Comparison of ENCODE assay signal across 8 mouse cellular contexts in the genomic region with DNA sequence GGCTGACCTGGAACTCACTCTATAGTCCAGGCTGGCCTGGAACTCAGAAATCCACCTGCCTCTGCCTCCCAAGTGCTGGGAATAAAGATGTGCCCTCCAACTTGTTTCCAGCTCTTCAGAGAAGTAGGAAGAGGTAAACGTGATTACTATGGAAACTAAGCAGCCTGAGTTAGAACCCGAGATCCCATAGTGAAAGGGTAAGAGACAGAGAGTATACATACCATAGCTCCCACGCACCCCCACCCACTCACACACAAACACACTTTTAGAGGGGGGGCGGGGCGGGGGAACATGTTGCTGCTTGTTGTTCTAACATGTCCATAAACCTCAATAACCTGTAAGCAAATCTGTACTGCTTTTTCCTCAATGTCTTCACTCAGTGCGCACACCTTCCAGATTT. TPM values are rescaled to one million over a fixed set of nuclear protein-coding genes. Genes with fewer than 3 reads are reported as not detected.
DNase-seq lines count a peak whose midpoint lies in the region; ATAC-seq and TF ChIP-seq lines count a peak whose summit lies in the region.

No protein-coding gene starts in this region.

- H3K9ac ChIP-seq in kidney, embryonic 16.5 days (replicated peaks; ENCODE audit: low read length) = peak overlapping the region; percentile 99
- peak overlapping the region; percentile 97 for H3K9ac ChIP-seq in embryonic facial prominence, embryonic 12.5 days
- peak overlapping the region; percentile 98 for H3K9ac ChIP-seq in intestine, embryonic 14.5 days (ENCODE audit: low read length)

- H3K27ac ChIP-seq in kidney, embryonic 16.5 days (ENCODE audit: low read length) = no peak overlapping the region
- no peak overlapping the region for H3K27ac ChIP-seq in embryonic facial prominence, embryonic 12.5 days
- no peak overlapping the region for H3K27ac ChIP-seq in intestine, embryonic 14.5 days (ENCODE audit: low read depth)

- TF ChIP-seq POLR2A in myocyte (IDR thresholded peaks at IDR 0.05; ENCODE audit: insufficient read length, low read depth) = no peak

- H3ac ChIP-seq in myocyte (ENCODE audit: control insufficient read depth, insufficient read length) = no peak overlapping the region

- no peaks in the 10 kb centered on the region for H3K36me3 ChIP-seq in kidney, embryonic 16.5 days (ENCODE audit: insufficient read depth, low read length)
- no peaks in the 10 kb centered on the region for H3K36me3 ChIP-seq in embryonic facial prominence, embryonic 12.5 days
- H3K36me3 ChIP-seq in intestine, embryonic 14.5 days (ENCODE audit: control insufficient read depth, insufficient read depth, low read length) = no peaks in the 10 kb centered on the region
- H3K36me3 ChIP-seq in myocyte (ENCODE audit: control insufficient read depth, insufficient read depth) = no peaks in the 10 kb centered on the region

- no peak for ATAC-seq in kidney, embryonic 16.5 days (ENCODE audit: low FRiP score, low TSS enrichment)
- no peak for ATAC-seq in embryonic facial prominence, embryonic 12.5 days (ENCODE audit: insufficient number of reproducible peaks, insufficient read depth, low FRiP score, low TSS enrichment)
- no peak for ATAC-seq in intestine, embryonic 14.5 days (replicated peaks; ENCODE audit: low FRiP score, low TSS enrichment, low read depth)

- peak overlapping the region; percentile 100 for H3K4me3 ChIP-seq in kidney, embryonic 16.5 days (ENCODE audit: low read length)
- peak overlapping the region; percentile 99 for H3K4me3 ChIP-seq in embryonic facial prominence, embryonic 12.5 days
- H3K4me3 ChIP-seq in intestine, embryonic 14.5 days (ENCODE audit: low read depth, low read length) = peak overlapping the region; percentile 100
- peak overlapping the region; percentile 92 for H3K4me3 ChIP-seq in myocyte

- H3K4me2 ChIP-seq in kidney, embryonic 16.5 days (replicated peaks; ENCODE audit: low read depth, low read length) = peak overlapping the region; percentile 78
- H3K4me2 ChIP-seq in embryonic facial prominence, embryonic 12.5 days (replicated peaks) = peak overlapping the region; percentile 72
- H3K4me2 ChIP-seq in intestine, embryonic 14.5 days (ENCODE audit: low read length) = peak overlapping the region; percentile 61
- peak overlapping the region; percentile 78 for H3K4me2 ChIP-seq in myocyte (ENCODE audit: low read depth)

- peaks cover 17% of the 10 kb centered on the region for H3K4me1 ChIP-seq in kidney, embryonic 16.5 days (ENCODE audit: insufficient read depth, low read length)
- peaks cover 14% of the 10 kb centered on the region for H3K4me1 ChIP-seq in embryonic facial prominence, embryonic 12.5 days
- peaks cover 11% of the 10 kb centered on the region; the same call in 1 of the 2 replicates for H3K4me1 ChIP-seq in intestine, embryonic 14.5 days (replicated peaks; ENCODE audit: control insufficient read depth, insufficient read depth, low read length)

- WGBS in kidney, embryonic 16.5 days = 63% methylated on average over 6 of the region's 6 CpGs
- WGBS in embryonic facial prominence, embryonic 12.5 days = 77% methylated on average over 6 of the region's 6 CpGs
- WGBS in intestine, embryonic 14.5 days = 74% methylated on average over 6 of the region's 6 CpGs

- no peaks in the 10 kb centered on the region for H3K9me3 ChIP-seq in kidney, embryonic 16.5 days (ENCODE audit: low read length)
- no peaks in the 10 kb centered on the region for H3K9me3 ChIP-seq in embryonic facial prominence, embryonic 12.5 days
- no peaks in the 10 kb centered on the region for H3K9me3 ChIP-seq in intestine, embryonic 14.5 days (ENCODE audit: control insufficient read depth, low read length)

- H3K79me2 ChIP-seq in myocyte (ENCODE audit: control insufficient read depth, insufficient read depth) = peaks cover 66% of the 10 kb centered on the region

- H3K27me3 ChIP-seq in kidney, embryonic 16.5 days (ENCODE audit: insufficient read depth, low read length) = no peaks in the 10 kb centered on the region
- H3K27me3 ChIP-seq in embryonic facial prominence, embryonic 12.5 days = no peaks in the 10 kb centered on the region
- no peaks in the 10 kb centered on the region for H3K27me3 ChIP-seq in intestine, embryonic 14.5 days (replicated peaks; ENCODE audit: control insufficient read depth, insufficient read depth, low read length)
- no peaks in the 10 kb centered on the region for H3K27me3 ChIP-seq in myocyte (ENCODE audit: control insufficient read depth, insufficient read depth, insufficient read length)

- no peak for DNase-seq in kidney, postnatal 14 days
- DNase-seq in intestine, embryonic 14.5 days (ENCODE audit: low spot score) = no peak
- no peak for DNase-seq in embryo, embryonic 10.5 days (ENCODE audit: low spot score)
- DNase-seq in layer of hippocampus, adult 9-10 months (ENCODE audit: low spot score) = no peak
- no peak for DNase-seq in frontal cortex, postnatal 10 days (ENCODE audit: low spot score in 2 of 2)

TF ChIP-seq in myocyte, 11 proteins besides CTCF, POLR2A, EP300 and RAD21:
- no peak for TF ChIP-seq SRF (IDR thresholded peaks at IDR 0.05; ENCODE audit: control insufficient read depth, insufficient read length, low read depth)
- no peak for TF ChIP-seq MYOD1 (IDR thresholded peaks at IDR 0.05; ENCODE audit: control insufficient read depth in 1 of 3, insufficient read length in 2 of 3, low read depth in 2 of 3)
- no peak for TF ChIP-seq TCF3 (IDR thresholded peaks at IDR 0.05; ENCODE audit: insufficient read length, low read depth)
- TF ChIP-seq REST (IDR thresholded peaks at IDR 0.05; ENCODE audit: insufficient read depth, insufficient read length) = no peak
- no peak for TF ChIP-seq USF1 (IDR thresholded peaks at IDR 0.05; ENCODE audit: low read depth)
- TF ChIP-seq MYOG (IDR thresholded peaks at IDR 0.05; ENCODE audit: control insufficient read depth in 1 of 3, insufficient read depth in 1 of 3, insufficient read length in 2 of 3, low read depth in 2 of 3) = no peak
- no peak for TF ChIP-seq TCF12 (IDR thresholded peaks at IDR 0.05; ENCODE audit: insufficient read depth, poor library complexity, severe bottlenecking)
- TF ChIP-seq POLR2AphosphoS2 (IDR thresholded peaks at IDR 0.05; ENCODE audit: insufficient read length, low read depth) = no peak
- no peak for TF ChIP-seq MAX (IDR thresholded peaks at IDR 0.05; ENCODE audit: low read depth)
- TF ChIP-seq CEBPB (IDR thresholded peaks at IDR 0.05; ENCODE audit: insufficient read depth, poor library complexity, severe bottlenecking) = no peak
- no peak for TF ChIP-seq E2F4 (IDR thresholded peaks at IDR 0.05; ENCODE audit: insufficient read depth)

RNA-seq across cellular contexts. Expression of a gene that starts 2.0 kb away (rescaled TPM):
- polyA plus RNA-seq in kidney, embryonic 16.5 days (2015; fragmentation: Nextera tagmentation; extraction: Ambion mirVana) = 80.9 and 94.4 TPM in 2 replicates
- 99.8 and 103 TPM in 2 replicates for polyA plus RNA-seq in embryonic facial prominence, embryonic 12.5 days (2016; fragmentation: Nextera tagmentation; extraction: Ambion mirVana)
- polyA plus RNA-seq in intestine, embryonic 14.5 days (2014; fragmentation: Nextera tagmentation; extraction: Ambion mirVana) = 83.1 and 90.0 TPM in 2 replicates
- polyA plus RNA-seq in myocyte (2012; fragmentation: generic; extraction: Trizol) = 45.6 TPM

RNA-seq across cellular contexts. Expression of a gene that starts 37.1 kb away (rescaled TPM):
- polyA plus RNA-seq in kidney, embryonic 16.5 days (2015; fragmentation: Nextera tagmentation; extraction: Ambion mirVana) = 56.5 and 59.8 TPM in 2 replicates
- polyA plus RNA-seq in embryonic facial prominence, embryonic 12.5 days (2016; fragmentation: Nextera tagmentation; extraction: Ambion mirVana) = 45.0 and 51.4 TPM in 2 replicates
- 52.1 and 55.5 TPM in 2 replicates for polyA plus RNA-seq in intestine, embryonic 14.5 days (2014; fragmentation: Nextera tagmentation; extraction: Ambion mirVana)
- polyA plus RNA-seq in myocyte (2012; fragmentation: generic; extraction: Trizol) = 36.3 TPM
